Mouse (Mus musculus) midbrain, embryonic 14.5 days (tissue): ENCODE results near the gene 4933406M09Rik. TPM values are rescaled to one million over a fixed set of nuclear protein-coding genes. Genes with fewer than 3 reads are reported as not detected.

ENCODE experiments used
- ATAC-seq: fragments of 200-750 bp; cut with Nextera tagmentation; 2 replicates; pipeline ENCODE4 v1.8.0; 2017; ENCODE audit warnings: moderate number of reproducible peaks, moderate library complexity; ENCODE audit not compliant: low FRiP score, low TSS enrichment
- DNase-seq: peaks from one replicate; pipeline ENCODE4 v3.0.0-alpha.2; 2015
- H3K27ac ChIP-seq: fragments of 300-500 bp; sonication (generic); replicated peaks from 2 replicates; pipeline ENCODE4 v1.5.1; 2014; ENCODE audit warnings: mild to moderate bottlenecking, low read depth, low read length, moderate library complexity
- H3K27me3 ChIP-seq: fragments of 300-500 bp; sonication (generic); 2 replicates; pipeline ENCODE4 v1.6.1; 2014; ENCODE audit warnings: low read length, control low read depth, mixed read lengths; ENCODE audit not compliant: control insufficient read depth, insufficient read depth
- H3K36me3 ChIP-seq: fragments of 300-500 bp; sonication (generic); 2 replicates; pipeline ENCODE4 v1.6.1; 2014; ENCODE audit warnings: low read length, control low read depth; ENCODE audit not compliant: control insufficient read depth, insufficient read depth
- H3K4me1 ChIP-seq: fragments of 300-500 bp; sonication (generic); 2 replicates; pipeline ENCODE4 v1.6.1; 2014; ENCODE audit warnings: mild to moderate bottlenecking, antibody characterized with exemption, low read length, control low read depth; ENCODE audit not compliant: control insufficient read depth, insufficient read depth
- H3K4me2 ChIP-seq: fragments of 300-500 bp; sonication (generic); 2 replicates; pipeline ENCODE4 v1.6.1; 2014; ENCODE audit warnings: mild to moderate bottlenecking, low read length, moderate library complexity
- H3K4me3 ChIP-seq: fragments of 300-500 bp; sonication (generic); replicated peaks from 2 replicates; pipeline ENCODE4 v1.5.1; 2014; ENCODE audit warnings: low read depth, low read length
- H3K9ac ChIP-seq: fragments of 300-500 bp; sonication (generic); replicated peaks from 2 replicates; pipeline ENCODE4 v1.6.1; 2014; ENCODE audit warnings: mild to moderate bottlenecking, low read length, moderate library complexity
- H3K9me3 ChIP-seq: fragments of 300-500 bp; sonication (generic); 2 replicates; pipeline ENCODE4 v1.6.1; 2016; ENCODE audit warnings: low read length, control low read depth, mixed read lengths; ENCODE audit not compliant: control insufficient read depth
- WGBS: fragments of 180-500 bp; shearing (Covaris S2); extraction: QIAGEN DNeasy Blood & Tissue Kit; methylation state at CpG from one replicate; pipeline ENCODE4 v1.1.7; 2014; 5-methylcytosine and 5-hydroxymethylcytosine counted together
- polyA plus RNA-seq: library from polyadenylated mRNA; unstranded; fragments of >200 nt; fragmentation: Nextera tagmentation; extraction: Ambion mirVana; gene quantifications from 2 replicates; pipeline ENCODE4 v1.2.1, GENCODE M21; 2014

Gene 4933406M09Rik
- polyA plus RNA-seq, 1 experiment from 2014 or later, result not detected

DNA sequence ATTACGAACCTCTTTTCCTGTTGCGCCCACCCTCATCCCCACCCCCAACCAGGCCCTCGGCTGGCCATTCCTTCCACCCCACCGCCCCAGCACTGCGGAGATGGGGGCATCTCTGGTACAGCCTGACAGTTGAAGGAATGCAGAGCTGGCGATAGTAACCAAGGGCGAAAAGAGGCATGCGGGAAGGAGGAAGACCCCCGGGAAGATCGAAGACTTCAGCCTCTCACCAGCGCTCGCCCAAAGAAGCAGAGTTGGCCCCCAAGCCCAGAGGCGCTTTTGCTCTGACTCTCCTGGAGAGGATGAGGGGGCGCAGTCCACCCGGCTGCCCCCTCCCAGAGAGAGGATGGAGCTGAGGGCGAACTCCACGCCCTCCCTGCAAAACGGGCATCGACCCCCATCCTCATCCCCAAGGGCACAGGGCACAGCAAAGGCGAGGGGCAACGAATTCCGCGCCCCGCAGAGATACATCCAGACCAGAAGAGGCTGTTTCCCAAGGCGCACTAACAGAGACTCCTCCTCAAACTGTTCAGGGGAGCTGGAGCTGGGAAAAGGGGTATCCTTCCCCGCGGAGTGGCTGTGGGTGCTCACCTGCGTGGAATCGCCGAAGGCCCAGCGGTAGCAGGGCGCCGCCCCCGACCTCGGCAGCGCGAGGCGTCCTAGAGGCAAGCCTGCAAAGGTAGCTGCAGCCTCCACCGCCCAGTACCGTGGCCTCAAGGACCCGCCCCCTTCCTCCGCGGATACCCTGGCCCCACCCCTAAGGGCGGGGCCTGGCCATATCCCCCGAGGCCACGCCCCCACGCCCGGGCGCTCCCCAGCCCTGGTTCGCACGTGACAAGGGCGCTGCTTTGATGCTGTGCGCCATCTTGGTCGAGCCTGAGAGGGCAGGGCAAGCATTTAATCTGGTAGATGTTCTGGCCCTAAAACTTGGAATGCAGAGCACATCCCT is 41.5 kb upstream of the 4933406M09Rik start:
- DNase-seq (peak; percentile 96), ATAC-seq (peak; percentile 96)
- no peaks in the 10 kb centered on the region for H3K27me3 ChIP-seq
- H3K9me3 ChIP-seq, result no peaks in the 10 kb centered on the region
- H3K4me3 ChIP-seq, result peak overlapping the region; percentile 47
- 1% methylated on average over 53 of the region's 54 CpGs for WGBS
- H3K4me1 ChIP-seq, result no peaks in the 10 kb centered on the region
- H3K4me2 ChIP-seq, result peak overlapping the region; percentile 76
- H3K27ac ChIP-seq, result peak overlapping the region; percentile 49; the same call in 1 of the 2 replicates
- H3K36me3 ChIP-seq, result peaks cover 30% of the 10 kb centered on the region
- peak overlapping the region; percentile 60 for H3K9ac ChIP-seq

DNA sequence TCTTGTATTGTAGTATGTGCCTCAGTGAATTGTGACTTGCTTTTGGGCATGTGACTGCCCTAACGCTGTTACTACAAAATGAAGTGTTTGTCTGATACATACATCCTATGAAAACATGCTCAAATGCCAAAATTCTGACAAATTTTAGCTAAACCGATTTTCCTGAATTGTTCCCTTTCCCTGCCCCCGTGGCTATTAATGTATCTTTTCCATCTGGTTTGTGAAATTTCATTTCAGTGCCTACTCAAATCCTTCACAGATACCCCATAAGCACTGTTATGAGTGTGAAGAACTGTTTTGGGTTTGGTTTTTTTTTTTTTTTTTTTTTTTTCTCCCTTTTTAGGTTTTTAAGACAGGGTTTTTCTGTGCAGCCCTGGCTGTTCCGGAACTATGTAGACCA is 40.7 kb upstream of the 4933406M09Rik start:
- H3K9ac ChIP-seq, result no peak overlapping the region
- H3K27ac ChIP-seq, result peak overlapping the region; percentile 14; the same call in 1 of the 2 replicates
- 78% methylated on average over 4 of the region's 4 CpGs for WGBS
- H3K9me3 ChIP-seq, result no peaks in the 10 kb centered on the region
- DNase-seq, result no peak
- ATAC-seq, result no peak
- H3K4me3 ChIP-seq, result peak overlapping the region; percentile 47
- H3K27me3 ChIP-seq, result no peaks in the 10 kb centered on the region
- H3K36me3 ChIP-seq, result peaks cover 38% of the 10 kb centered on the region
- H3K4me2 ChIP-seq, result peak overlapping the region; percentile 76
- no peaks in the 10 kb centered on the region for H3K4me1 ChIP-seq

DNA sequence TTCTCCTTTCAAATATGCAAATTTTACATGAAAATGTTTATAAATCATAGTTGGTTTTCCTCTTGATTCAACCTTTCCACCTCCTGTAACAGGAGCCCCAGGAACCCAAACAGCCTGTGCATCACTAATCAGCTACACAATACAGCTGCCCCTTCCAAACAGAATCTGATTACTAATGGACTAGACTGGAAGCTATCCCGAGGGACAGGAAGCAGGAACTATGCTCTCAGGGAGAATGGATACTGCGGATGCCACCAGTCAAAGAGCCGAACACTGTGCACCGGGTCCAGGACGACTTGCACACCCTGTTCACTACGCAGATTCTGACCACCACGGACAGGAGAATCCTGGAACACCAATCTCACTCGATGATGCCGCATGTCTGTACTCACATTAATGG is 37.9 kb upstream of the 4933406M09Rik start:
- H3K4me2 ChIP-seq, result no peak overlapping the region
- WGBS, result 88% methylated on average over 9 of the region's 9 CpGs
- ATAC-seq, result no peak

DNA sequence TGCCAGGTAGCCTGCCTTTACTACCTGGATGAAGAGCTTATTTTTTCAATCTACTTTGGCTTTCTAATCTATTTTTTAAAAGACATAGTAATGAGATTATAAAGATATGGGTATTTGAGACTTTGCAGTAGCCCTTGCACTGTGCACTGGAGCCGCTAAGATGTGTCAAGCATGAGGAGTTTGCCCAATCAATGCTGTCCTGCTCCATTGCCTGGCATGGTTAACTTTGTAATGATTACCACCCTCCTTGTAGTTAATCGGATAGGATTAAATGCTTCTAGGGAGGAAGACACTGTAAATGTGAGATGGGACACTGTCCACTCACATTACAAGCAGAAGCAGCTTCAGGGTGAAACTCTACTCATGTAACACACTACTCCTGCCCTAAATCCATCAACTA is 32.4 kb upstream of the 4933406M09Rik start:
- WGBS, result 93% methylated on average over 2 of the region's 2 CpGs
- peaks cover 87% of the 10 kb centered on the region for H3K36me3 ChIP-seq
- ATAC-seq (no peak), DNase-seq (no peak)
- no peak overlapping the region for H3K4me2 ChIP-seq
- no peak overlapping the region for H3K9ac ChIP-seq
- no peaks in the 10 kb centered on the region for H3K4me1 ChIP-seq
- H3K27me3 ChIP-seq, result no peaks in the 10 kb centered on the region
- H3K4me3 ChIP-seq, result no peak overlapping the region
- no peak overlapping the region for H3K27ac ChIP-seq
- H3K9me3 ChIP-seq, result no peaks in the 10 kb centered on the region

More for the DNA sequence above, 37.9 kb upstream of the 4933406M09Rik start:
- Histone ChIP-seq H3K9me3 (no peaks in the 10 kb centered on the region), H3K9ac (no peak overlapping the region), H3K4me3 (no peak overlapping the region), H3K27me3 (no peaks in the 10 kb centered on the region), H3K36me3 (peaks cover 65% of the 10 kb centered on the region), H3K4me1 (no peaks in the 10 kb centered on the region), H3K27ac (no peak overlapping the region)
- no peak for DNase-seq

DNA sequence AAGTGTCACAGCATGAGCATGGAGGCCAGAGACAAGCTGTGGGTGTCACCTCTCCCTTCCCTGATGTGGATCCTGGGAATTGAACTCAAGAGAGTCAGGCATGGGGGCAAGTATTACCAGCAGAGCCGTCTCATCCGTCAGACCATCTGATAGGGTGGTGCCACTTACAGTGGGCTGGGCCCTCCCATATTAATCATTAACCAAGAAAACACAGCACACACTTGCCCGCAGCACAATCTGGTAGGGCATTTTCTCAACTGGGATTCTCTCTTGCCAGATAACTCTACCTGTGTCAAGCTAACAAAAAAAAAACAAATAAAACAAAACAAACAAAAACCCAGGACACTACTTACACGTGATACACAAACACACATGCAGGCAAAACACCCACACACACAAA is 28.3 kb upstream of the 4933406M09Rik start:
- Histone ChIP-seq H3K4me3 (no peak overlapping the region), H3K4me2 (no peak overlapping the region), H3K27me3 (no peaks in the 10 kb centered on the region), H3K27ac (no peak overlapping the region), H3K36me3 (peaks cover 62% of the 10 kb centered on the region), H3K9me3 (no peaks in the 10 kb centered on the region), H3K4me1 (peaks cover 11% of the 10 kb centered on the region), H3K9ac (no peak overlapping the region)
- no peak for DNase-seq
- ATAC-seq, result no peak
- 96% methylated on average over 4 of the region's 4 CpGs for WGBS

DNA sequence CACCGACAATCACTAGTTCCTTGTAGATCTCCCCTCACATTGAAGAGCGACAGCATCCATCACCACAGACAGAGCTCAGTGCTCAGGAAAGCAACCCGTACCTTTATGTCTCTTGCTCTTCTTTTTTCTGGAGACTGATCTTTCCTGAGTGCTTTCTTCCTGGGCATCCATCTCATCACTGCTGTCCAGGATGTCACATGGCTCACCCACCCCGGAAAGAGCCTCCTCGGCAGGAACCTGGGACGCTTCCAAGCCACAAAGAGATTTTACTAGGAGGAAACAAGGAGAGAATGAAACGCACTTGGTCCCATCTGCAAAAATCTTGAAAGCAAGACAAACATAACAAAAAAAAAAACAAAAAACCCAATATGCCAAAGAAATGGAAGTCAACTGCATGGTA is 25.1 kb upstream of the 4933406M09Rik start:
- no peaks in the 10 kb centered on the region for H3K27me3 ChIP-seq
- H3K4me1 ChIP-seq, result peaks cover 11% of the 10 kb centered on the region
- H3K9ac ChIP-seq, result no peak overlapping the region
- H3K4me2 ChIP-seq, result peak overlapping the region; percentile 73
- no peak overlapping the region for H3K27ac ChIP-seq
- DNase-seq (no peak), ATAC-seq (no peak)
- no peaks in the 10 kb centered on the region for H3K9me3 ChIP-seq
- 89% methylated on average over 7 of the region's 7 CpGs for WGBS
- H3K36me3 ChIP-seq, result peaks cover 31% of the 10 kb centered on the region
- peak overlapping the region; percentile 93 for H3K4me3 ChIP-seq

DNA sequence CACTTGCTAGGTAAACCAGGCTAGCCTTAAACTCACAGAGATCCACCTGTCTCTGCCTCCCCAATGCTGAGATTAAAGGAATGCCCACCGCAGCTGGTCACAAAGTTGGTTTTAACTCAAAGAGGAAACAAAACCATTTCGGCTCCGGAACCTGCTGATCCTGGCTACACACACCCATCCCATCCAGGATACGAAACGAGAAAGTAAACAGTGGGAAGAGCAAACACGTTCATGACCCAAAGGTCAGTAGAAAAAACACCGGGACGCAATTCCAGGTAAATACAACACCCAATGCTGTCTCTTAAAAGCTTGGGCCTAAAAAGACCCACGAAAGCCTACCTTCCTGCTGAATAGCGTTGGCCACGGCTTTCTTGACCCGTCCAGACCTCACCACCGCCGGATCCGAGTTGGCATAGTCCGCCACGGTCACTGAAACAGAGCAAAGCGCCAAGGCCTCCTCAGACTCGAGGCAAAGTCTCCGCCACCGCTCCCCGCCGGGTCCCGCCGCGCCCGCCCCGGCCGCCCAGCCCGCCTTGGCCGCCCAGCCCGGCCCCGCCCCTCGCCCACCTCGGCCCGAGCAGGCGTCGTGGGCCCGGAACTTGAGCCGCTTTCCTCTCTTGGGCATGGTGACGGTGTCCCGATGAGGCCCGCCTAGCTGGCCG is 24.4 kb upstream of the 4933406M09Rik start:
- peak overlapping the region; percentile 73 for H3K4me2 ChIP-seq
- peaks cover 11% of the 10 kb centered on the region for H3K4me1 ChIP-seq
- H3K9ac ChIP-seq, result peak overlapping the region; percentile 90
- H3K9me3 ChIP-seq, result no peaks in the 10 kb centered on the region
- H3K4me3 ChIP-seq, result peak overlapping the region; percentile 93
- 2% methylated on average over 44 of the region's 44 CpGs for WGBS
- DNase-seq, result peak; percentile 8
- ATAC-seq, result peak; percentile 85
- H3K27ac ChIP-seq, result peak overlapping the region; percentile 84
- no peaks in the 10 kb centered on the region for H3K27me3 ChIP-seq
- H3K36me3 ChIP-seq, result peaks cover 24% of the 10 kb centered on the region

DNA sequence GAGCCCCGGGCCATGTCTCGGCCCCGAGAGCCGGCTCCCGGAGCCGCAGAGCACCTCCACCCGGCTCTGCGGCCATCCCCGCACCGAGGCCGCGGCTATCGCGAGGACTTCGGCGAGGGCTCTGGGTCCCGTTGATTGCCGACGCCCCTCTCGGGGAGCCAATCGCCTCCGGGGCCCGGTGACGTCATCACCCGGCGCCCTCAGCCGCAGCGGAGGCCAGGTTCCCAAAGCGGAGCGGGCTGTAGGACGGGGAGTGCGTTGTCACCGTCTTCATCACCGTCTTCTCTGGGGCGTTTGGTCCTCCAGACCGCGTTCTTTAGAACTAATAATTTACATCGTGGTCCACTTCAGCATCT is 23.9 kb upstream of the 4933406M09Rik start, which contains the start of gene Tmem183a:
Tmem183a (minus strand) TSS at position 123 of the 356 bp plus-strand sequence.
- H3K4me1 ChIP-seq, result peaks cover 11% of the 10 kb centered on the region

More for the DNA sequence above, 23.9 kb upstream of the 4933406M09Rik start, which contains the start of gene Tmem183a:
- Histone ChIP-seq H3K4me3 (peak within 1 kb of the TSS; percentile 93), H3K27me3 (no peaks in the 10 kb centered on the region), H3K9ac (peak within 1 kb of the TSS; percentile 90), H3K9me3 (no peaks in the 10 kb centered on the region), H3K27ac (peak within 1 kb of the TSS; percentile 84), H3K36me3 (peaks cover 22% of the 10 kb centered on the region), H3K4me2 (peak within 1 kb of the TSS; percentile 73)
- 0% methylated on average over 38 of the region's 38 CpGs for WGBS
- DNase-seq (peak; percentile 99), ATAC-seq (peak; percentile 97)
